Comparison of ENCODE assay signal across 21 mouse cellular contexts in genomic region chr9:13558811-13559372, GRCm38 (mm10).
DNase-seq lines count a peak whose midpoint lies in the region; ATAC-seq and TF ChIP-seq lines count a peak whose summit lies in the region.
"Had no signal": no experiment of that assay in that cellular context is flagged by ENCODE, and none has a peak within 500 bp of the region (broad histone marks: within the 10 kb centered on the region; RNA-seq: fewer than 3 reads in every experiment).

No protein-coding gene starts in this region.

- no peaks in the 10 kb centered on the region for H3K9me3 ChIP-seq in heart, postnatal 0 days (replicated peaks; ENCODE audit: control insufficient read depth, low read length)
- H3K9me3 ChIP-seq in limb, embryonic 12.5 days, result no peaks in the 10 kb centered on the region
- H3K9me3 ChIP-seq in limb, embryonic 10.5 days (replicated peaks), result no peaks in the 10 kb centered on the region
- no peaks in the 10 kb centered on the region for H3K9me3 ChIP-seq in limb, embryonic 15.5 days
- H3K9me3 ChIP-seq in stomach, postnatal 0 days (ENCODE audit: control insufficient read depth, low read length), result no peaks in the 10 kb centered on the region
- H3K9me3 ChIP-seq: forebrain, embryonic 15.5 days; heart, embryonic 13.5 days; lung, embryonic 15.5 days; midbrain, embryonic 12.5 days had no signal

- no peak for ATAC-seq in heart, postnatal 0 days (ENCODE audit: insufficient read depth, low read depth)
- ATAC-seq in limb, embryonic 12.5 days (ENCODE audit: insufficient number of reproducible peaks, insufficient read depth, low FRiP score, low TSS enrichment, low read depth), result no peak
- no peak for ATAC-seq in limb, embryonic 15.5 days (ENCODE audit: insufficient number of reproducible peaks, low FRiP score, low TSS enrichment, low read depth)
- ATAC-seq in stomach, postnatal 0 days (ENCODE audit: low FRiP score, low TSS enrichment), result no peak
- ATAC-seq: forebrain, embryonic 15.5 days; hindbrain, embryonic 16.5 days had no signal

- peak; percentile 18 for DNase-seq in heart, postnatal 0 days (ENCODE audit: low spot score)
- no peak for DNase-seq in heart, postnatal 36 days
- DNase-seq in limb, embryonic 10.5 days (ENCODE audit: low spot score), result no peak
- no peak for DNase-seq in stomach, postnatal 0 days (ENCODE audit: low spot score)
- no peak for DNase-seq in gastrocnemius, postnatal 14 days
- DNase-seq: adrenal gland, adult 8-10 months; B cell, adult 2 months; cerebellum, adult 9-10 months; gastrocnemius, postnatal 36 days; kidney, adult 11 months; right cerebral cortex, postnatal 25 days had no signal

- H3K4me2 ChIP-seq in heart, postnatal 0 days (ENCODE audit: low read depth, low read length), result no peak overlapping the region
- H3K4me2 ChIP-seq in limb, embryonic 12.5 days, result no peak overlapping the region
- no peak overlapping the region for H3K4me2 ChIP-seq in limb, embryonic 15.5 days
- H3K4me2 ChIP-seq in stomach, postnatal 0 days (replicated peaks; ENCODE audit: low read depth), result no peak overlapping the region
- H3K4me2 ChIP-seq: forebrain, embryonic 15.5 days; heart, embryonic 13.5 days; lung, embryonic 15.5 days; midbrain, embryonic 12.5 days had no signal

- H3K36me3 ChIP-seq in heart, postnatal 0 days (replicated peaks; ENCODE audit: control insufficient read depth, insufficient read depth, low read length), result no peaks in the 10 kb centered on the region
- no peaks in the 10 kb centered on the region for H3K36me3 ChIP-seq in limb, embryonic 12.5 days
- H3K36me3 ChIP-seq in limb, embryonic 10.5 days, result no peaks in the 10 kb centered on the region
- H3K36me3 ChIP-seq in limb, embryonic 15.5 days, result no peaks in the 10 kb centered on the region
- H3K36me3 ChIP-seq in stomach, postnatal 0 days (ENCODE audit: control insufficient read depth, insufficient read depth, low read length), result no peaks in the 10 kb centered on the region
- H3K36me3 ChIP-seq: forebrain, embryonic 15.5 days; heart, embryonic 13.5 days; lung, embryonic 15.5 days; midbrain, embryonic 12.5 days had no signal

- no peaks in the 10 kb centered on the region for H3K27me3 ChIP-seq in heart, postnatal 0 days (ENCODE audit: control insufficient read depth, insufficient read depth, low read length)
- no peaks in the 10 kb centered on the region for H3K27me3 ChIP-seq in limb, embryonic 12.5 days
- no peaks in the 10 kb centered on the region for H3K27me3 ChIP-seq in limb, embryonic 10.5 days (ENCODE audit: low read depth, poor library complexity, severe bottlenecking)
- H3K27me3 ChIP-seq in limb, embryonic 15.5 days, result no peaks in the 10 kb centered on the region
- no peaks in the 10 kb centered on the region for H3K27me3 ChIP-seq in stomach, postnatal 0 days (ENCODE audit: control insufficient read depth, insufficient read depth, low read length)
- H3K27me3 ChIP-seq: forebrain, embryonic 15.5 days; heart, embryonic 13.5 days; lung, embryonic 15.5 days; midbrain, embryonic 12.5 days had no signal

- 56% methylated on average over 4 of the region's 4 CpGs for WGBS in heart, postnatal 0 days
- 46% methylated on average over 4 of the region's 4 CpGs for WGBS in limb, embryonic 12.5 days
- WGBS in limb, embryonic 10.5 days, result 66% methylated on average over 4 of the region's 4 CpGs
- 29% methylated on average over 4 of the region's 4 CpGs for WGBS in limb, embryonic 15.5 days
- WGBS in stomach, postnatal 0 days, result 35% methylated on average over 4 of the region's 4 CpGs

- no peak for TF ChIP-seq CTCF in heart, postnatal 0 days (IDR thresholded peaks at IDR 0.05; ENCODE audit: low read depth)
- TF ChIP-seq CTCF in stomach, postnatal 0 days (IDR thresholded peaks at IDR 0.05; ENCODE audit: low read depth), result 0 out of 2 replicates have a peak, but pooled peaks have one; percentile 8

- no peak overlapping the region for H3K4me3 ChIP-seq in heart, postnatal 0 days (ENCODE audit: low read depth, low read length)
- H3K4me3 ChIP-seq in limb, embryonic 12.5 days (replicated peaks), result no peak overlapping the region
- no peak overlapping the region for H3K4me3 ChIP-seq in limb, embryonic 10.5 days
- H3K4me3 ChIP-seq in limb, embryonic 15.5 days, result no peak overlapping the region
- H3K4me3 ChIP-seq in stomach, postnatal 0 days (ENCODE audit: low read depth, low read length), result no peak overlapping the region
- H3K4me3 ChIP-seq: forebrain, embryonic 15.5 days; heart, embryonic 13.5 days; layer of hippocampus, adult 2 months; left cerebral cortex, adult 2 months; lung, embryonic 15.5 days; midbrain, embryonic 12.5 days had no signal

- peaks cover 13% of the 10 kb centered on the region for H3K4me1 ChIP-seq in heart, postnatal 0 days (ENCODE audit: control insufficient read depth, insufficient read depth)
- peaks cover 56% of the 10 kb centered on the region for H3K4me1 ChIP-seq in limb, embryonic 12.5 days (replicated peaks)
- H3K4me1 ChIP-seq in limb, embryonic 10.5 days, result peaks cover 26% of the 10 kb centered on the region
- peaks cover 34% of the 10 kb centered on the region for H3K4me1 ChIP-seq in limb, embryonic 15.5 days
- H3K4me1 ChIP-seq in stomach, postnatal 0 days (replicated peaks; ENCODE audit: control insufficient read depth, insufficient read depth), result peaks cover 6% of the 10 kb centered on the region

- H3K27ac ChIP-seq in heart, postnatal 0 days (ENCODE audit: low read depth), result 0 out of 2 replicates have a peak overlapping the region, but pooled peaks have one; percentile 31
- H3K27ac ChIP-seq in limb, embryonic 12.5 days, result peak overlapping the region; percentile 41; the same call in 1 of the 2 replicates
- H3K27ac ChIP-seq in limb, embryonic 10.5 days, result no peak overlapping the region
- H3K27ac ChIP-seq in limb, embryonic 15.5 days, result 0 out of 2 replicates have a peak overlapping the region, but pooled peaks have one; percentile 4
- no peak overlapping the region for H3K27ac ChIP-seq in stomach, postnatal 0 days (replicated peaks)
- H3K27ac ChIP-seq: forebrain, embryonic 15.5 days; heart, embryonic 13.5 days; layer of hippocampus, adult 2 months; left cerebral cortex, adult 2 months; liver, embryonic 14.5 days; lung, embryonic 15.5 days; midbrain, embryonic 12.5 days had no signal

- intact Hi-C loops in heart, postnatal 36 days (cut with DNase I), result no loop called here
- intact Hi-C loops in gastrocnemius, postnatal 14 days (cut with DNase I; ENCODE audit: low total_unique reads), result no loop called here

- TF ChIP-seq EP300 in heart, postnatal 0 days (IDR thresholded peaks at IDR 0.05; ENCODE audit: low read depth), result no peak
- no peak for TF ChIP-seq EP300 in stomach, postnatal 0 days (optimal IDR thresholded peaks at IDR 0.05)

- H3K9ac ChIP-seq in heart, postnatal 0 days (replicated peaks; ENCODE audit: low read depth, low read length), result no peak overlapping the region
- no peak overlapping the region for H3K9ac ChIP-seq in limb, embryonic 12.5 days (replicated peaks)
- H3K9ac ChIP-seq in limb, embryonic 15.5 days, result no peak overlapping the region
- H3K9ac ChIP-seq in stomach, postnatal 0 days (ENCODE audit: low read length), result no peak overlapping the region
- H3K9ac ChIP-seq: forebrain, embryonic 15.5 days; heart, embryonic 13.5 days; liver, embryonic 14.5 days; lung, embryonic 15.5 days; midbrain, embryonic 12.5 days had no signal

Comparison
In these comparisons a context has a peak if more than half of its experiments do, and no peak if none do; other contexts are left out.
1. H3K27ac ChIP-seq: peak in heart, postnatal 0 days (single experiment), limb, embryonic 12.5 days (single experiment) and limb, embryonic 15.5 days (single experiment); none in limb, embryonic 10.5 days (single experiment) and stomach, postnatal 0 days (single experiment).